Mouse (Mus musculus): ENCODE data around the gene Fam107a. TPM values are rescaled to one million over a fixed set of nuclear protein-coding genes. Genes with fewer than 3 reads are reported as not detected.

Gene Fam107a
- polyA plus RNA-seq, 1 experiment: 155 TPM

DNA sequence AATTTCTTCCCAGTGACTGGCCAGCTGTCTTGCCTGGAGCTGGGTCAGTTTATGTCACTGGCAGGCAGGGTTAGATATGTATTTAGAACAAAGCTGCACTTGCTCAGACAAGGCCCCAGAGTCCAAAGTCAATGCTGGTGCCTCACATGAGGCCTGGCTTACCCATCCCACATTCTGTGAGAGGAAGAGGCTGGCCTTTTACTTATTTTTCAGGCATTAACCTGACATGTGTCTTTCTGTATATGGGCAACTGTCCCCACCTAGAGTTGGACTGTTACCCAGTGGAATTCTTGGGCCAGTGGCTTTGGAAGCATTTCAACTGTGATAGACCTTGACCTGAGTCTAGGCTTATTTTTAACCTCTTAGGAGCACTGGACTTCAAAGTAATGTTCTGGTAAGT is 9.1 kb upstream of the Fam107a start:
- peaks cover 16% of the 10 kb centered on the region for H3K4me1 ChIP-seq (ENCODE audit: control insufficient read depth, insufficient read depth, low read length)
- TF ChIP-seq POLR2A (IDR thresholded peaks at IDR 0.05; ENCODE audit: insufficient read depth, low read depth, low read length) (no peak), CTCF (IDR thresholded peaks at IDR 0.05; ENCODE audit: insufficient read depth, low read depth, low read length) (no peak)
- H3K27ac ChIP-seq (ENCODE audit: insufficient read depth, low read depth, low read length): peak overlapping the region; percentile 22; the same call in 1 of the 2 replicates
- H3K4me3 ChIP-seq (ENCODE audit: insufficient read depth, low read depth, low read length): no peak overlapping the region

DNA sequence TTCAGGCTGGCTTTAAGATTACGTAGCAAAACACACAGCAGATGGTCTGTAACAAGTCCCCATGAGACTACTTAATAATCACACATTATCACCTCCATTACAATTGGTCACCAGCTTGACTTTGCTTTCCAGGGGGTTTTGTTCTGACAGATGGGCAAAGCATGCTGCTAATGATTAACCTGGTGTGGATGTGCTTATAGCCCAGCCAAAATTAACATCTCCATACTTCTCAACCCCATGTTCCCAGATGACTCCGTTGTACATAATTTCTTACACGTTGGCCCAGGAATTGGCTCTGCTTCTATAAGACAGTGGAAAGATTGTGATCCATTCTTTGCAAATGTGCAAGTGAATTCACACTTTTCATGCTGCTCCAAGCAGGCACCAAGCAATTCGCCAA is 7.9 kb upstream of the Fam107a start:
- Histone ChIP-seq H3K4me3 (ENCODE audit: insufficient read depth, low read depth, low read length) (no peak overlapping the region), H3K27ac (ENCODE audit: insufficient read depth, low read depth, low read length) (no peak overlapping the region), H3K4me1 (ENCODE audit: control insufficient read depth, insufficient read depth, low read length) (peaks cover 9% of the 10 kb centered on the region)
- no peak for TF ChIP-seq POLR2A (IDR thresholded peaks at IDR 0.05; ENCODE audit: insufficient read depth, low read depth, low read length)
- no peak for TF ChIP-seq CTCF (IDR thresholded peaks at IDR 0.05; ENCODE audit: insufficient read depth, low read depth, low read length)
- 82% methylated on average over 4 of the region's 4 CpGs for WGBS

DNA sequence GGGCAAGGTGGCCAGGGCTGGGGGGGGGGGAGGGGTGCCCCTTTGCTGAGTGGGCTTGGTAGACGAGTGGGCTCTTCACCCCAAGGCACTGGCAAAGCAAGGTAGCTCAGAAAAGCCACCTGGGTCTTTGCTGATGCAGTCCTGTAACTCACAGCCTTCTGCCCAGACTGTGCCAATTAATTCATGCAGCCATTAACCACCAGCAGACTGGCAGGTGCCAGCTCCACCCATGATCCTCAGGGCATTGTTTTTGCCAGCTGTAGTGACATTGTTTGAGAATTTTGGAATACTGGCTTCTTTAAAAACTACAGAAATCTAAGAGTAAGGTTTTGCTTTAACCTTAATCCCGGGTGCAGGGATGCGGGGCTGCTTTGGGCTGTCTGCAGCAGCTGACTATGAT is 2.7 kb upstream of the Fam107a start:
- Histone ChIP-seq H3K4me3 (ENCODE audit: insufficient read depth, low read depth, low read length) (no peak overlapping the region), H3K27ac (ENCODE audit: insufficient read depth, low read depth, low read length) (no peak overlapping the region), H3K4me1 (ENCODE audit: control insufficient read depth, insufficient read depth, low read length) (peaks cover 10% of the 10 kb centered on the region)
- TF ChIP-seq POLR2A (IDR thresholded peaks at IDR 0.05; ENCODE audit: insufficient read depth, low read depth, low read length) (no peak), CTCF (IDR thresholded peaks at IDR 0.05; ENCODE audit: insufficient read depth, low read depth, low read length) (no peak)
- WGBS: 83% methylated on average over 3 of the region's 3 CpGs

DNA sequence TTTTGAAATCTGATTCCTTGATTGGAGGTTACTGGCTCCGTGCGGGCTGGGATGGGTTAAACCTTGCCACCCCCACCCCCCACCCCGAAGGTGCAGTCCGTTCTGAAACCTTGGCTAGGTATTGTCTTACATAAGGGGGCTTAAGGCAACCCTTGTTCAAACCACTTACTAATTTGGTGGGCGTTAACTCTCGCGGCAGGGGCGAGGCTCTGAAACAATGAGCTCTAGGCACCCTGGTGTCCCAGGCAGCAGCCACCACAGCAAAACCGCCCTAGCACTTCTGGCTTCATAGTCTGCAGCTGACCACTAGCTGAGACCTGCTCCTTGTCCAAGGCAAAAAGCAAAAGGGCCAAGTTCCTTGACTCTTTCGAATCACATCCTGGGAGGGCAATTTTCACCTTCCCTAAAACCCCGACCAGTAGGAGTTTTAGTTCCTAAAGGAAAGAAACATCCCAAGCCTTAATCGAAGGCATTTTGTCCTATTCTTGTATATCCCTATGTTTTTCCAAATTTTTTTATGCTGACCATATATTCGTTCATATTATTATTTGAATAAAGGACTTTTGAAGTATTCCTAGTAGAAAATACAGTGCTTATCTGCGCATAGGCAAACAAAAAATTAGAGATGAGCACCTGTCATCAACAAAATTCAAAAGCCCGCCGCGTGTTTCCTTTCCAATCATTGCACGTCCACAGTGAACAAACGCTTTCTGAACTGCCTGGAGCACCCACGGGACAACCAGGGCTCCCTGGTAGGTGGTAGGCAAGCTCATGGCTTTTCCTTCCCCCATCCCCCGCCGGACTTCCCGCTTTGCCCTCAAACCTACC is 1.2 kb downstream of the Fam107a start:
- Histone ChIP-seq H3K27ac (ENCODE audit: insufficient read depth, low read depth, low read length) (no peak overlapping the region), H3K4me3 (ENCODE audit: insufficient read depth, low read depth, low read length) (no peak overlapping the region), H3K4me1 (ENCODE audit: control insufficient read depth, insufficient read depth, low read length) (peaks cover 10% of the 10 kb centered on the region)
- no peak for TF ChIP-seq CTCF (IDR thresholded peaks at IDR 0.05; ENCODE audit: insufficient read depth, low read depth, low read length)
- no peak for TF ChIP-seq POLR2A (IDR thresholded peaks at IDR 0.05; ENCODE audit: insufficient read depth, low read depth, low read length)
- 11% methylated on average over 23 of the region's 23 CpGs for whole genome bisulfite sequencing

DNA sequence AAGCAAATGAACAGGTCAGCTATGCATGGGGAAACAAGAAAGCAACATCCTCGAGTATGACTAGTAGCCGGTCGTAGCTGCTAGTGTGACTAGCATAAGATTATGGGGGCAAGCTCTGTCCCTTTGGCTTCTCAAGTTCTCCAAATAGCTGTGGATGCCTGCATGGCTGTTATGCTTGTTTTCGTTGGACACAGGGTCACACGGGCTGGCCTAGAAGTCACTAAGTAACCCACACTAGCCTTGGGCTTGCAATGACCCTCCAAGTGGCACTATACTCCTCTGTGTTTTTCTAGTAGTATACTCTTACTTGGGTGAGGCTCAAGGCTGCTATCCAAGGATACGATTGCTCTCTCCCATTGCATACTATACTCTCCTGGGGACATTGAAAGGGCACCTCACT is 2.7 kb downstream of the Fam107a start:
- H3K4me3 ChIP-seq (ENCODE audit: insufficient read depth, low read depth, low read length): no peak overlapping the region
- peaks cover 10% of the 10 kb centered on the region for H3K4me1 ChIP-seq (ENCODE audit: control insufficient read depth, insufficient read depth, low read length)
- no peak overlapping the region for H3K27ac ChIP-seq (ENCODE audit: insufficient read depth, low read depth, low read length)
- 90% methylated on average over 6 of the region's 6 CpGs for WGBS
- TF ChIP-seq POLR2A (IDR thresholded peaks at IDR 0.05; ENCODE audit: insufficient read depth, low read depth, low read length): no peak
- no peak for TF ChIP-seq CTCF (IDR thresholded peaks at IDR 0.05; ENCODE audit: insufficient read depth, low read depth, low read length)

DNA sequence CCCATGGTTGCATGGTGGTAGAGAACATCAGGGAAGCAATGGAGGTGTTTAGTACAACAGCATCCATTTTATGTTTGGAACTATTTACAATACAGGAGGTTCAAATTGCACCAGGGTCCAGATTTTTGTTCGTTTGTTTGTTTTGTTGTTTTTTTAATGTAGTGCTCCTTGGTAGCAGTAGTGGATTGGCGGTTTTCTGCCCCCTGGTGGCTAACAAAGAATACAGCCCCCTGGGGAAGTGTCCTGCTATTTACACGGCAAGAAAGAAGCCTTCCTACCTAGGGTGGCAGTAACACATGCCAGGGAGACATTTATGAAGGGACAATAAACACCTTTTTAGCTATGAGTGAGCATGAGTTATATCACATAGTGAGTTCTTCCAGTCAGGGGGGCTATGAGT is 3.3 kb downstream of the Fam107a start:
- Histone ChIP-seq H3K4me3 (ENCODE audit: insufficient read depth, low read depth, low read length) (no peak overlapping the region), H3K27ac (ENCODE audit: insufficient read depth, low read depth, low read length) (no peak overlapping the region), H3K4me1 (ENCODE audit: control insufficient read depth, insufficient read depth, low read length) (peaks cover 10% of the 10 kb centered on the region)
- 27% methylated on average over 3 of the region's 3 CpGs for WGBS
- TF ChIP-seq CTCF (IDR thresholded peaks at IDR 0.05; ENCODE audit: insufficient read depth, low read depth, low read length) (no peak), POLR2A (IDR thresholded peaks at IDR 0.05; ENCODE audit: insufficient read depth, low read depth, low read length) (no peak)

DNA sequence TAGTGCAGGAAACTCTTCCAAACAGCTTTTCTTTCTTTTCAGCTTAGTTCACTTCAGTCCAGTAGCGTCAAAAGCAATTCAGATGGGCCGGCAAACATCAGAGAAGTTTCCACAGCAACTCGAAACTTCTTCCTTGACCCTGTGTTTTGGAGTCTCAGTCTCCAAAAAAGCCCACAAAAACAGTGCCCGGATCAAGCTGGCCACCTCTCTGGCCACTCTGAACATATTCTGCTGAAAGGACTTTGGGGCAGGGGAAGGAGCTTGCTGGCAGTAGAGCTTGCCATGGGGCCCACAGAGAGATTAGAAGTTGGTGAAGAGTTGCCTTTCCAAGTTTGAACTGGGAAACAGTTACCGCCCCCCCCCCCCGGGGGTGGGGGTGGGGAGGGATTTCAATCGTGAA is 3.9 kb downstream of the Fam107a start:
- Histone ChIP-seq H3K27ac (ENCODE audit: insufficient read depth, low read depth, low read length) (0 out of 2 replicates have a peak overlapping the region, but pooled peaks have one; percentile 39), H3K4me3 (ENCODE audit: insufficient read depth, low read depth, low read length) (no peak overlapping the region), H3K4me1 (ENCODE audit: control insufficient read depth, insufficient read depth, low read length) (peaks cover 12% of the 10 kb centered on the region)
- TF ChIP-seq POLR2A (IDR thresholded peaks at IDR 0.05; ENCODE audit: insufficient read depth, low read depth, low read length): no peak
- TF ChIP-seq CTCF (IDR thresholded peaks at IDR 0.05; ENCODE audit: insufficient read depth, low read depth, low read length): no peak
- WGBS: 30% methylated on average over 7 of the region's 7 CpGs

DNA sequence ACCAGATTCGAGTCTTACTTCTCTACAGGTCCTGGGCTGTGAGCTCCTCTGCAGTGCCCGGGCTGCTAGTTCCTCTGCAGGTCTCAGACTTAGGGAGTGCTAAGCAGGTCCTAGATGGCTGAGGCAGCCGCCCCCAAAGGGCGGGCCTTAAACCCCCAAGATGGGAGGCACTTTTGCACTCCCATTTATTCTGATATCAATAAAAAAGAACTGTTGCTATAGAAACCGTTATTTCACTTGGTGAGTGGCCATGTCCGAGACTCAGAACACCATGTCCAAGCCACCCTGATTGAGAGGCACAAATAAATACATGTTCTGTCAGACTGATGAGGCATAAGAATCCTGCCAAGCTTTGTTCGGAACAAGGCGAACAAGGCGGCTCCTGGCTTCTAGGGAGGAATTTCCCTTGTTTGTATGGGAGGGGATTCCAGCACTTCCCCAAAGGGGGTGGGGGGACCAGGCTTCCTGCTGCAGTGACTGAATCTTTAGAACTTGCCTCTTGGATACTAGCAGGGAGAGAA is 8.1 kb downstream of the Fam107a start:
- peaks cover 2% of the 10 kb centered on the region; the same call in 1 of the 2 replicates for H3K4me1 ChIP-seq (ENCODE audit: control insufficient read depth, insufficient read depth, low read length)
- H3K4me3 ChIP-seq (ENCODE audit: insufficient read depth, low read depth, low read length): peak overlapping the region; percentile 42
- H3K27ac ChIP-seq (ENCODE audit: insufficient read depth, low read depth, low read length): peak overlapping the region; percentile 59
- 36% methylated on average over 9 of the region's 9 CpGs for WGBS
- TF ChIP-seq CTCF (IDR thresholded peaks at IDR 0.05; ENCODE audit: insufficient read depth, low read depth, low read length) (no peak), POLR2A (IDR thresholded peaks at IDR 0.05; ENCODE audit: insufficient read depth, low read depth, low read length) (no peak)

DNA sequence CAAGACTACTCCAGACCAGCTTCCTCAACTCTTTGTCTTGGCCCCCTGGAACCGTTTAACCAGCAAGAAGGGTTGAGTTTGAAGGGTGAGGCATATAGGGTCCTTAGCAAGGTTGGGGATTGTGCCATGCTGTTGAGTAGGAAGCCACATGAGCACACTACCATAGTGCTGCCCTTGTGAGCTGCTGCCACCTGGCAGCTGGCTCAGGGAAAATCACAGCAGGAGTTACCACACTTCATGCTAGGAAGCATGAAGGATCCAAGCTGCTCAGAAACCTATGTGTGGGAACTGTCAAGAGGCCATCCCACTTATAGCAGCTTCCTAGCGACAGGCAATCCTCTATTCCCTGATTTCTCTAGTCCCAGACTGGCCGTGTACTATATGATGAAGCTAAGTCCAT is 9.2 kb downstream of the Fam107a start:
- WGBS: 79% methylated on average over 3 of the region's 3 CpGs
- H3K27ac ChIP-seq (ENCODE audit: insufficient read depth, low read depth, low read length): peak overlapping the region; percentile 59
- H3K4me3 ChIP-seq (ENCODE audit: insufficient read depth, low read depth, low read length): peak overlapping the region; percentile 33
- peaks cover 2% of the 10 kb centered on the region; the same call in 1 of the 2 replicates for H3K4me1 ChIP-seq (ENCODE audit: control insufficient read depth, insufficient read depth, low read length)
- no peak for TF ChIP-seq CTCF (IDR thresholded peaks at IDR 0.05; ENCODE audit: insufficient read depth, low read depth, low read length)
- no peak for TF ChIP-seq POLR2A (IDR thresholded peaks at IDR 0.05; ENCODE audit: insufficient read depth, low read depth, low read length)
